Mouse (Mus musculus): Measurements from ENCODE around the gene Trmt10a. TPM values are rescaled to one million over a fixed set of nuclear protein-coding genes. Genes with fewer than 3 reads are reported as not detected.

The Trmt10a gene
- total and polyA plus RNA-seq, 3 experiments: 0.47 to 3.8 (median 3.2) TPM

DNA sequence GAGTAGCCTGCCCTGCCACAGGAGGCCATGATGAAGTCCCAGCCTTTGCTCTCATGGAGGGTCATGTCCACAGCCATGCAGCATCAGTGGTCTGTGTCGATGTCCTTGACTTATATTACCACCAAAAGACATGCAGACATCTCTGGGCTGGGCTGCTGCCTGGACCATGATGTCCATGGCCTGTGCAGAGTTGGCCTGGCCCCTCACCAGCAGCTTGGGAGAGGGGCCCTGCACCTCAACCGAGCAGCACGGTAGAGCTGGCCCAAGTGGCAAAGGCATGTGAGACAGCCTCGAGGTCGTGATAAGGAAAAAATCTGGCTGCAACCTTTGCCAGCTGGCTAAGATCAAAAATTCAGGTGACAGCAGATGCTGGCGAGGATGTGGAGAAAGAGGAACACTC is 3.6 kb upstream of the Trmt10a start:
- intact Hi-C loops (cut with DNase I): no loop called here
- TF ChIP-seq POLR2A (IDR thresholded peaks at IDR 0.05; ENCODE audit: insufficient read depth, low read depth, low read length) (no peak), EP300 (IDR thresholded peaks at IDR 0.05; ENCODE audit: insufficient read depth, low read depth, low read length) (no peak), CTCF (IDR thresholded peaks at IDR 0.05) (no peak)
- Histone ChIP-seq H3K4me3 (no peak overlapping the region), H3K27ac (peak overlapping the region; percentile 12), H3K27me3 (ENCODE audit: control insufficient read depth, insufficient read depth, low read length) (no peaks in the 10 kb centered on the region), H3K9ac (ENCODE audit: low read depth, low read length) (no peak overlapping the region), H3K79me2 (replicated peaks; ENCODE audit: control insufficient read depth, insufficient read depth, low read length) (no peaks in the 10 kb centered on the region), H3K36me3 (ENCODE audit: control insufficient read depth, insufficient read depth, low read length) (peaks cover 3% of the 10 kb centered on the region; the same call in 1 of the 2 replicates), H3K4me1 (ENCODE audit: control insufficient read depth, insufficient read depth, low read length) (peaks cover 2% of the 10 kb centered on the region; the same call in 1 of the 2 replicates)
- 50% methylated on average over 6 of the region's 6 CpGs for WGBS
- peak; percentile 26 to 40 for DNase-seq

DNA sequence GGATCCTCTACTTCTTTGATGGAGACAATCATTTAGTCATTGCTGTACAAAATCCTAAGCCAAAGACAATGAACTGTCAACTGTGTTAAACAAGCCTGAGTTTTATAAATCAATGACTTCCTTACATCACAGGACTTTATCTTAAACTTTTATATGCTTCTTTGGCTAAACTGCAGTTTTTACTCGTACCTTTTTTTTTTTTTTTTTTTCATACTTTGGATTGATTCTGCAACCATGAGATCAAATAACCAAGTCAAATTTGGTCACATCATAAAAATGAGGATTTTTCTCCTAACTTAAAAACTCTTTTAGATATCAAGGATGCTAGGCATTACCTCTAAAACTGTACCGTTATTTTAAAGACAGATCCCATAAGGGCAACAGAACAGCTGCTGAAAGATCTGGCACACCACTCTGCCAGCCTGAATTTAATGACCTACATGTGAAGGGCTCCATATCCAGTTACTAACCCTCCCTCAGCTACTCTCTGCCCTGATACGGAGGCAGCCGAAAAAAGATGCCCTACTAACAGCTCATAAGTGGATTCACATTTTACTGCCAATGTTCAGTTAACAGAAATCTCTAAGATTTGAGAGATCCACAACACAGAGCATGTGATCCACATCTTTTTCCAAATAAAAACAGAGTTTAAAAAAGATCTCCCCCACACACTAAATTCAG is 1.1 kb upstream of the Trmt10a start:
- peak in 1 of 2 experiments; percentile 39 for DNase-seq
- 48% methylated on average over 4 of the region's 4 CpGs for WGBS
- intact Hi-C loops (cut with DNase I): loop anchor here (2.0 kb wide), 2 partner anchors 45 to 75 kb away; partner anchors contain the start of gene Gm5105

DNA sequence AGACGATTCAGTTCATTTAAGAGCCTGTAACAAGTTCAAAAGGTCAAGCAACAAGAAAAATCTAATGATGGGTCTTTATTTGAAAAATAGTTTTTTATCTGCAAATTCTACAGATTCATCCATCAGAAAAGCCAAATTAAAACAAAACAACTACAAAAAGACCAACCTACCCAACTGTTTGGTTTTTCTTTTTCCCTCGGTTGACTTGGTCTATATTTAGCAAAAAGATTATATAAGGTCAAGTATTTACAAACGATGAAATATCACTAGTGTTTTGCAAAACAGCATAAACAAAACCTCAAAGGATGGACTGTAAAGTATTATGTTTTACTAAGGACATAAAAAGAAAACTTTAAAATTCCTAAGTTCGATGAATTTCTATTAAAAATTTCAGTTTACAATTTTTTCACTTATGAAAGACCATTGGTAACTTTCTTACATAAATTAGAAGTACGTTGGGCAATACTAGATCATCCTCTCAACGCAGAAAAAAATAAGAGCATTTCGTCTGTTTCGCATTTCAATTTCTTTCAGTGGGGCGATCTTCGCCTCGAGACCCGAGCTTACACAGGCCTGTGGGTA is 424 bp upstream of the Trmt10a start:
- Histone ChIP-seq H3K27ac (peak overlapping the region; percentile 98), H3K79me2 (replicated peaks; ENCODE audit: control insufficient read depth, insufficient read depth, low read length) (no peaks in the 10 kb centered on the region), H3K4me3 (peak overlapping the region; percentile 99), H3K27me3 (ENCODE audit: control insufficient read depth, insufficient read depth, low read length) (no peaks in the 10 kb centered on the region), H3K9ac (ENCODE audit: low read depth, low read length) (peak overlapping the region; percentile 58), H3K36me3 (ENCODE audit: control insufficient read depth, insufficient read depth, low read length) (peaks cover 3% of the 10 kb centered on the region; the same call in 1 of the 2 replicates), H3K4me1 (ENCODE audit: control insufficient read depth, insufficient read depth, low read length) (peaks cover 2% of the 10 kb centered on the region; the same call in 1 of the 2 replicates)
- intact Hi-C loops (cut with DNase I): loop anchor here (2.0 kb wide), 2 partner anchors 46 to 76 kb away; partner anchors contain the start of gene Gm5105
- WGBS: 2% methylated on average over 12 of the region's 12 CpGs
- TF ChIP-seq CTCF (IDR thresholded peaks at IDR 0.05) (no peak), POLR2A (IDR thresholded peaks at IDR 0.05; ENCODE audit: insufficient read depth, low read depth, low read length) (no peak), EP300 (IDR thresholded peaks at IDR 0.05; ENCODE audit: insufficient read depth, low read depth, low read length) (no peak)
- DNase-seq: no peak

More for the DNA sequence above, 1.1 kb upstream of the Trmt10a start:
- Histone ChIP-seq H3K79me2 (replicated peaks; ENCODE audit: control insufficient read depth, insufficient read depth, low read length) (no peaks in the 10 kb centered on the region), H3K27ac (peak overlapping the region; percentile 98), H3K4me1 (ENCODE audit: control insufficient read depth, insufficient read depth, low read length) (peaks cover 2% of the 10 kb centered on the region; the same call in 1 of the 2 replicates), H3K36me3 (ENCODE audit: control insufficient read depth, insufficient read depth, low read length) (peaks cover 3% of the 10 kb centered on the region; the same call in 1 of the 2 replicates), H3K27me3 (ENCODE audit: control insufficient read depth, insufficient read depth, low read length) (no peaks in the 10 kb centered on the region), H3K9ac (ENCODE audit: low read depth, low read length) (no peak overlapping the region), H3K4me3 (peak overlapping the region; percentile 99)
- TF ChIP-seq EP300 (IDR thresholded peaks at IDR 0.05; ENCODE audit: insufficient read depth, low read depth, low read length) (0 out of 2 replicates have a peak, but pooled peaks have one; percentile 11), POLR2A (IDR thresholded peaks at IDR 0.05; ENCODE audit: insufficient read depth, low read depth, low read length) (no peak)

DNA sequence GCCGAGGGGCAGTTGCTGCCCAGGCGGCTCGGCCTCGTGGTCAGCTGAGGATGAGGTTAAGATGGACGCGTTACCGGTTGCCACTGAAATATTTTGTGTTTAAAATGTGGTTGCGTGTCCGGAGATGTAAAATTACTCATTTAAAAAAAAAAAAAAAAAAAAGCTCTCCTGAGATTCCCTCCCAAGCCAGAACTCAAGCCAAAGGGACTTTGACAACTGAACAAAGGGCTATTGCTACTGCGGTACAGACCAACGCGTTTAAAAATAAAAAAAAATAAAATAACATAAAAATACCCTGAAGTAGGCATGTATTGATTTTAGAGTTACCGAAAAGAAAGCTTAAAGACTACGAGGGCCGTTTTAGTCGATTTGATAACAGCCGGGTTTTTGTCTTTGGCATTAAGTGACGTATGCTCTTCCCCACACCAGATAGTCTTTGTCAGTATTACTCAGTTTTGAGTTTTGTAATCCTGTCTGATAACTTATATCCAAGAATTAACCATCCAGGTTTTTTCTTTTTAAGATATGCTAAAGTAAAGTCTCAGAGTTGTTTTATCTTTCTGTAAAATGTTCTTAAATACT is 903 bp downstream of the Trmt10a start:
- Histone ChIP-seq H3K27ac (peak overlapping the region; percentile 98), H3K9ac (ENCODE audit: low read depth, low read length) (peak overlapping the region; percentile 72), H3K27me3 (ENCODE audit: control insufficient read depth, insufficient read depth, low read length) (no peaks in the 10 kb centered on the region), H3K4me3 (peak overlapping the region; percentile 99), H3K4me1 (ENCODE audit: control insufficient read depth, insufficient read depth, low read length) (peaks cover 2% of the 10 kb centered on the region; the same call in 1 of the 2 replicates), H3K79me2 (replicated peaks; ENCODE audit: control insufficient read depth, insufficient read depth, low read length) (no peaks in the 10 kb centered on the region), H3K36me3 (ENCODE audit: control insufficient read depth, insufficient read depth, low read length) (peaks cover 3% of the 10 kb centered on the region; the same call in 1 of the 2 replicates)
- intact Hi-C loops (cut with DNase I): loop anchor here (2.0 kb wide), 2 partner anchors 279 to 365 kb away; partner anchors contain the start of gene H2afz
- WGBS: 1% methylated on average over 18 of the region's 18 CpGs
- TF ChIP-seq CTCF (IDR thresholded peaks at IDR 0.05) (no peak), POLR2A (IDR thresholded peaks at IDR 0.05; ENCODE audit: insufficient read depth, low read depth, low read length) (no peak)
- no peak for DNase-seq

DNA sequence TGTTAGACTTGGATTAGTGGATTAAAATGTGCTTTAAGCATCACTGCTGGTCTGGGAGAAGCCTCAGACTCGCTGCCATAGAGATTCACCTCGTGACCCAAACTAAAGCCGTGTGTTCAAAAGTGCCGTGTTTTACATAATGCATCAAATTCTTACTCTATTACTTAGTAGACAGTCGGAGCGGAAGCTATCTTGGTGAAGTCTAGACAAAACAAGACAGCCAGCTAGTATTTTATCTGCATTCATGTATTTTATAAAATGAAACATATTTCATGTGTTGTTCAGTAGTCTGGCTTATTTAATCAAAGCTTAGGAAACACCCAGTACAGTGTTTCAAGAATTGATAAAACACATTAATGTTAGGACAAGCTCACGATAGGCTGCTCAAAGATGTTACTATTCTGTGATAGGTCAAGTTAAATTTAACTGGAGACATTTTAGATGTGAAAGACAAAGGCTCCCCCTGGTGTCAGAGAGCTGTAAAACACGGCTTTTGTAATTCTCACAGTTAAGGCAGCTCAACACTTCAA is 1.5 kb downstream of the Trmt10a start, which contains the start of gene Mttp:
Gene Mttp, minus strand, starts transcription at position 327 of the 530 bp plus-strand sequence.
- H3K4me3 ChIP-seq: peak within 1 kb of the TSS; percentile 99
- peak within 1 kb of the TSS; percentile 72 for H3K9ac ChIP-seq (ENCODE audit: low read depth, low read length)
- H3K4me1 ChIP-seq (ENCODE audit: control insufficient read depth, insufficient read depth, low read length): no peaks in the 10 kb centered on the region; the same call in 1 of the 2 replicates
- TF ChIP-seq CTCF (IDR thresholded peaks at IDR 0.05) (peak; percentile 92), EP300 (IDR thresholded peaks at IDR 0.05; ENCODE audit: insufficient read depth, low read depth, low read length) (no peak), POLR2A (IDR thresholded peaks at IDR 0.05; ENCODE audit: insufficient read depth, low read depth, low read length) (no peak)
- H3K27me3 ChIP-seq (ENCODE audit: control insufficient read depth, insufficient read depth, low read length): no peaks in the 10 kb centered on the region
- intact Hi-C loops (cut with DNase I): loop anchor here (1.0 to 5.0 kb wide), 5 partner anchors 153 to 366 kb away; partner anchors contain the start of gene H2afz
- H3K79me2 ChIP-seq (replicated peaks; ENCODE audit: control insufficient read depth, insufficient read depth, low read length): no peaks in the 10 kb centered on the region
- 2% methylated on average over 8 of the region's 8 CpGs for WGBS
- peak; percentile 61 for DNase-seq
- peak within 1 kb of the TSS; percentile 98 for H3K27ac ChIP-seq
- peaks cover 3% of the 10 kb centered on the region; the same call in 1 of the 2 replicates for H3K36me3 ChIP-seq (ENCODE audit: control insufficient read depth, insufficient read depth, low read length)
